Mouse (Mus musculus): ENCODE measurements around the gene Ociad1. TPM values are rescaled to one million over a fixed set of nuclear protein-coding genes. Genes with fewer than 3 reads are reported as not detected.
A peak's percentile ranks its signal among the peaks of the same experiment; 100 is the strongest.
"Not testable (repeated sequence)": the region's sequence is repeated elsewhere in the genome, so short reads cannot be mapped to it uniquely, and the experiment has no call there.

Ociad1 gene
- polyA plus RNA-seq, 1 experiment from 2014 or later, result 219 TPM

- Histone ChIP-seq H3K9ac (replicated peaks) (no peak overlapping the region), H3K27me3 (no peaks in the 10 kb centered on the region), H3K27ac (replicated peaks) (no peak overlapping the region), H3K4me1 (no peaks in the 10 kb centered on the region), H3K4me3 (no peak overlapping the region), H3K36me3 (peaks cover 31% of the 10 kb centered on the region), H3K9me3 (no peaks in the 10 kb centered on the region), H3K4me2 (replicated peaks) (no peak overlapping the region)
- 93% methylated on average over 5 of the region's 5 CpGs for WGBS
- ATAC-seq (ENCODE audit: low FRiP score, low read depth), result no peak
These were observed 26.7 kb downstream of the Ociad1 start for GRCm38 (mm10) chr5:73319306-73319705.

- not testable (repeated sequence) for H3K36me3 ChIP-seq
These were observed 30.1 kb downstream of the Ociad1 start for GRCm38 (mm10) chr5:73322684-73323083.

GRCm38 (mm10) chr5:73323602-73324001 lies 31.0 kb downstream of the Ociad1 start:
- Histone ChIP-seq H3K4me3 (no peak overlapping the region), H3K4me2 (replicated peaks) (no peak overlapping the region), H3K4me1 (no peaks in the 10 kb centered on the region), H3K27ac (replicated peaks) (no peak overlapping the region), H3K9me3 (no peaks in the 10 kb centered on the region), H3K9ac (replicated peaks) (no peak overlapping the region), H3K27me3 (no peaks in the 10 kb centered on the region), H3K36me3 (0 out of 2 replicates have a peak, but pooled peaks cover 3% of the 10 kb centered on the region)
- WGBS, result 83% methylated on average over 5 of the region's 5 CpGs
- no peak for ATAC-seq (ENCODE audit: low FRiP score, low read depth)

More at GRCm38 (mm10) chr5:73322684-73323083, 30.1 kb downstream of the Ociad1 start:
- not testable (repeated sequence) for H3K27ac ChIP-seq (replicated peaks); H3K4me1 ChIP-seq; H3K4me2 ChIP-seq (replicated peaks); H3K9me3 ChIP-seq; H3K27me3 ChIP-seq; ATAC-seq (ENCODE audit: low FRiP score, low read depth); H3K9ac ChIP-seq (replicated peaks); H3K4me3 ChIP-seq
- WGBS, result 97% methylated on average over 1 of the region's 1 CpGs

- WGBS, result 88% methylated on average over 8 of the region's 8 CpGs
These were observed 32.1 kb downstream of the Ociad1 start for GRCm38 (mm10) chr5:73324526-73325170.

GRCm38 (mm10) chr5:73331002-73331401 lies 38.4 kb downstream of the Ociad1 start:
- 57% methylated on average over 4 of the region's 4 CpGs for WGBS
- Histone ChIP-seq H3K9ac (replicated peaks) (no peak overlapping the region), H3K27ac (replicated peaks) (no peak overlapping the region), H3K36me3 (no peaks in the 10 kb centered on the region), H3K27me3 (no peaks in the 10 kb centered on the region), H3K9me3 (no peaks in the 10 kb centered on the region), H3K4me1 (no peaks in the 10 kb centered on the region), H3K4me2 (replicated peaks) (no peak overlapping the region), H3K4me3 (no peak overlapping the region)
- no peak for ATAC-seq (ENCODE audit: low FRiP score, low read depth)

More at GRCm38 (mm10) chr5:73324526-73325170, 32.1 kb downstream of the Ociad1 start:
- Histone ChIP-seq H3K4me3 (no peak overlapping the region), H3K9ac (replicated peaks) (no peak overlapping the region), H3K36me3 (0 out of 2 replicates have a peak, but pooled peaks cover 3% of the 10 kb centered on the region), H3K27ac (replicated peaks) (no peak overlapping the region), H3K4me2 (replicated peaks) (no peak overlapping the region), H3K4me1 (no peaks in the 10 kb centered on the region), H3K27me3 (no peaks in the 10 kb centered on the region), H3K9me3 (no peaks in the 10 kb centered on the region)
- ATAC-seq (ENCODE audit: low FRiP score, low read depth), result no peak

- Histone ChIP-seq H3K9ac (replicated peaks) (no peak overlapping the region), H3K4me2 (replicated peaks) (no peak overlapping the region), H3K36me3 (no peaks in the 10 kb centered on the region), H3K4me1 (peaks cover 15% of the 10 kb centered on the region), H3K9me3 (no peaks in the 10 kb centered on the region), H3K27ac (replicated peaks) (no peak overlapping the region), H3K4me3 (no peak overlapping the region), H3K27me3 (peaks cover 8% of the 10 kb centered on the region; the same call in 1 of the 2 replicates)
- ATAC-seq (ENCODE audit: low FRiP score, low read depth), result no peak
- WGBS, result 93% methylated on average over 5 of the region's 5 CpGs
These were observed 43.9 kb downstream of the Ociad1 start for GRCm38 (mm10) chr5:73336448-73336847.

GRCm38 (mm10) chr5:73337961-73338831 lies 45.6 kb downstream of the Ociad1 start:
- peak; percentile 75 for ATAC-seq (ENCODE audit: low FRiP score, low read depth)
- WGBS, result 2% methylated on average over 32 of the region's 41 CpGs
- peak overlapping the region; percentile 68 for H3K9ac ChIP-seq (replicated peaks)

GRCm38 (mm10) chr5:73338832-73339163 lies 46.2 kb downstream of the Ociad1 start:
- no peak; the same call in 1 of the 2 replicates for ATAC-seq (ENCODE audit: low FRiP score, low read depth)

More at GRCm38 (mm10) chr5:73337961-73338831, 45.6 kb downstream of the Ociad1 start:
- H3K27ac ChIP-seq (replicated peaks), result peak overlapping the region; percentile 50
- peak overlapping the region; percentile 57 for H3K4me3 ChIP-seq
- H3K4me2 ChIP-seq (replicated peaks), result peak overlapping the region; percentile 83
- H3K36me3 ChIP-seq, result no peaks in the 10 kb centered on the region
- H3K27me3 ChIP-seq, result peaks cover 14% of the 10 kb centered on the region; the same call in 1 of the 2 replicates
- H3K4me1 ChIP-seq, result peaks cover 20% of the 10 kb centered on the region
- H3K9me3 ChIP-seq, result no peaks in the 10 kb centered on the region

GRCm38 (mm10) chr5:73339779-73340722 lies 47.5 kb downstream of the Ociad1 start:
- Histone ChIP-seq H3K9ac (replicated peaks) (no peak overlapping the region), H3K9me3 (no peaks in the 10 kb centered on the region), H3K4me1 (peaks cover 32% of the 10 kb centered on the region), H3K4me2 (replicated peaks) (no peak overlapping the region), H3K4me3 (no peak overlapping the region), H3K27ac (replicated peaks) (no peak overlapping the region), H3K27me3 (peaks cover 14% of the 10 kb centered on the region; the same call in 1 of the 2 replicates), H3K36me3 (no peaks in the 10 kb centered on the region)
- 92% methylated on average over 9 of the region's 9 CpGs for WGBS
- ATAC-seq (ENCODE audit: low FRiP score, low read depth), result no peak

More at GRCm38 (mm10) chr5:73338832-73339163, 46.2 kb downstream of the Ociad1 start:
- H3K9me3 ChIP-seq, result no peaks in the 10 kb centered on the region
- H3K9ac ChIP-seq (replicated peaks), result peak overlapping the region; percentile 68
- peak overlapping the region; percentile 83 for H3K4me2 ChIP-seq (replicated peaks)
- H3K36me3 ChIP-seq, result no peaks in the 10 kb centered on the region
- H3K27me3 ChIP-seq, result peaks cover 14% of the 10 kb centered on the region; the same call in 1 of the 2 replicates
- peaks cover 20% of the 10 kb centered on the region for H3K4me1 ChIP-seq
- 41% methylated on average over 14 of the region's 14 CpGs for WGBS
- H3K27ac ChIP-seq (replicated peaks), result 0 out of 2 replicates have a peak overlapping the region, but pooled peaks have one; percentile 50
- peak overlapping the region; percentile 57 for H3K4me3 ChIP-seq

GRCm38 (mm10) chr5:73340723-73341235 lies 48.2 kb downstream of the Ociad1 start, which contains the start of gene Ociad2:
TSS of gene Ociad2 (minus strand) at chr5:73341028.
- Histone ChIP-seq H3K9ac (replicated peaks) (no peak within 1 kb of the TSS), H3K4me3 (no peak within 1 kb of the TSS), H3K36me3 (no peaks in the 10 kb centered on the region), H3K9me3 (no peaks in the 10 kb centered on the region), H3K4me1 (peaks cover 32% of the 10 kb centered on the region), H3K27ac (replicated peaks) (no peak within 1 kb of the TSS), H3K27me3 (peaks cover 14% of the 10 kb centered on the region; the same call in 1 of the 2 replicates), H3K4me2 (replicated peaks) (no peak within 1 kb of the TSS)
- ATAC-seq (ENCODE audit: low FRiP score, low read depth), result no peak
- WGBS, result 83% methylated on average over 8 of the region's 8 CpGs

Data from midbrain, embryonic 12.5 days (tissue).